ENCODE assay signal across 10 mouse cellular contexts in genomic region chr5:124853079-124853478, GRCm38 (mm10). TPM values are rescaled to one million over a fixed set of nuclear protein-coding genes. Genes with fewer than 3 reads are reported as not detected.
A peak's percentile ranks its signal among the peaks of the same experiment; 100 is the strongest.
DNase-seq lines count a peak whose midpoint lies in the region; ATAC-seq lines count a peak whose summit lies in the region.
"Had no signal": no experiment of that assay in that cellular context is flagged by ENCODE, and none has a peak within 500 bp of the region (broad histone marks: within the 10 kb centered on the region; RNA-seq: fewer than 3 reads in every experiment).

No protein-coding gene starts in this region.

- intact Hi-C loops in left cerebral cortex, postnatal 36 days (cut with DNase I), result no loop called here
- intact Hi-C loops in left cerebral cortex, postnatal 4 days (cut with DNase I), result no loop called here

- peak; percentile 90 for DNase-seq in heart, adult 11 months
- no peak for DNase-seq in heart, adult 9 months (ENCODE audit: low spot score in 2 of 2)
- peak; percentile 20 to 27 for DNase-seq in left cerebral cortex, postnatal 36 days (ENCODE audit: low spot score in 2 of 2)
- DNase-seq in left cerebral cortex, postnatal 4 days, result no peak
- DNase-seq in Muller cell, postnatal 12 days (ENCODE audit: inconsistent ontology term), result peak; percentile 34
- peak; percentile 79 to 81 for DNase-seq in cerebellum, postnatal 14 days
- no peak for DNase-seq in ovary, postnatal 14 days (ENCODE audit: low spot score)
- DNase-seq: gastrocnemius, postnatal 25 days; thymus, adult 18-20 months had no signal

- no peak for ATAC-seq in activated CD4-positive, CD25-positive, alpha-beta regulatory T cell, adult 4 months

RNA-seq across cellular contexts. Expression of gene Ccdc92, which starts 9.1 kb away (rescaled TPM):
- total RNA-seq in left cerebral cortex, postnatal 36 days (2021), result 10 to 100 TPM; 78.5 to 84.5 TPM
- 10 to 100 TPM; 35.0 to 36.1 TPM for total RNA-seq in left cerebral cortex, postnatal 4 days (2021)
- 1 to 10 TPM; 5.3 to 6.3 TPM for polyA plus RNA-seq in activated CD4-positive, CD25-positive, alpha-beta regulatory T cell, adult 4 months (2017; shearing (Covaris generic))

RNA-seq across cellular contexts. Expression of gene Zfp664, which starts 9.4 kb away (rescaled TPM):
- total RNA-seq in left cerebral cortex, postnatal 36 days (2021), result 10 to 100 TPM; 66.0 to 71.9 TPM
- total RNA-seq in left cerebral cortex, postnatal 4 days (2021), result 10 to 100 TPM; 49.3 to 53.4 TPM
- 10 to 100 TPM in 1 of 2 experiments, 1 to 10 TPM in 1; 8.1 to 11.3 TPM for polyA plus RNA-seq in activated CD4-positive, CD25-positive, alpha-beta regulatory T cell, adult 4 months (2017; shearing (Covaris generic))

Comparison
In these comparisons a context has a peak if more than half of its experiments do, and no peak if none do; other contexts are left out.
1. DNase-seq: peak in heart, adult 11 months (single experiment), left cerebral cortex, postnatal 36 days (2 of 2), Muller cell, postnatal 12 days (single experiment) and cerebellum, postnatal 14 days (2 of 2); none in heart, adult 9 months (0 of 2), left cerebral cortex, postnatal 4 days (single experiment) and ovary, postnatal 14 days (single experiment).